Mouse (Mus musculus) liver, embryonic 14.5 days (tissue): Measurements from ENCODE around the gene Mybpc2.

Experiments
- CTCF ChIP-seq: IDR thresholded peaks from 2 replicates; pipeline ENCODE4 v1.5.1; 2016; ENCODE audit warnings: antibody characterized with exemption, low read depth, control low read depth
- EP300 ChIP-seq: IDR thresholded peaks from 2 replicates; pipeline ENCODE4 v1.6.1; 2016; ENCODE audit warnings: antibody characterized with exemption, low read depth

GRCm38 (mm10) chr7:44490281-44490680, 34.2 kb downstream of the Mybpc2 start:
- TF ChIP-seq EP300 (no peak), CTCF (no peak)
